Mouse (Mus musculus) CH12.LX (cell line): ENCODE measurements around the gene Tha1. TPM values are rescaled to one million over a fixed set of nuclear protein-coding genes. Genes with fewer than 3 reads are reported as not detected.

Experiments used
- DNase-seq: peaks from one replicate; pipeline ENCODE4 v3.0.0-alpha.2; 2013; ENCODE audit errors: extremely low read depth
- H3K27ac ChIP-seq: 2 replicates; pipeline ENCODE4 v1.5.1; 2012; ENCODE audit warnings: low read depth, mild to moderate bottlenecking, control low read depth, moderate library complexity; ENCODE audit not compliant: insufficient read depth
- H3K27me3 ChIP-seq: replicated peaks from 2 replicates; pipeline ENCODE3; 2012; ENCODE audit warnings: inconsistent platforms
- H3K36me3 ChIP-seq, 2 experiments: replicated peaks in 1 of 2; 2 replicates each; pipeline versions ENCODE3 to v1.6.1; 2012; ENCODE audit warnings: inconsistent platforms in 1 of 2, low read length in 1 of 2, mild to moderate bottlenecking in 1 of 2, mixed read lengths in 1 of 2, moderate library complexity in 1 of 2; ENCODE audit not compliant: control insufficient read depth in 1 of 2, insufficient read depth in 1 of 2
- H3K4me1 ChIP-seq, 2 experiments: 2 replicates each; pipeline ENCODE4 v1.6.1; 2012; ENCODE audit warnings: inconsistent platforms in 1 of 2, moderate library complexity in 1 of 2; ENCODE audit not compliant: insufficient read depth in 2 of 2, control insufficient read depth in 1 of 2
- H3K4me2 ChIP-seq: 2 replicates; pipeline ENCODE4 v1.6.1; 2012; ENCODE audit warnings: low read depth, mild to moderate bottlenecking, control low read depth; ENCODE audit not compliant: poor library complexity, insufficient read depth, severe bottlenecking
- H3K4me3 ChIP-seq, 3 experiments: fragments of 150-350 bp in 1 of 3; sonication (generic) in 1 of 3; replicated peaks in 1 of 3; 2 replicates each; pipeline versions ENCODE3 to v1.5.1; 2011 to 2012; ENCODE audit warnings: low read depth in 2 of 3, low read length in 2 of 3, mild to moderate bottlenecking in 2 of 3, moderate library complexity in 2 of 3, control low read depth in 1 of 3, improper control_type of control experiment in 1 of 3, inconsistent platforms in 1 of 3, mixed read lengths in 1 of 3; ENCODE audit not compliant: poor library complexity in 1 of 3
- H3K79me2 ChIP-seq: replicated peaks from 2 replicates; pipeline ENCODE4 v1.6.1; 2012; ENCODE audit warnings: mild to moderate bottlenecking, moderate library complexity; ENCODE audit not compliant: control insufficient read depth, poor library complexity, insufficient read depth, severe bottlenecking; ENCODE audit errors: extremely low read depth
- H3K9ac ChIP-seq: 2 replicates; pipeline ENCODE4 v1.6.1; 2012; ENCODE audit warnings: low read depth, mild to moderate bottlenecking, control low read depth, moderate library complexity; ENCODE audit not compliant: insufficient read depth
- H3K9me3 ChIP-seq: replicated peaks from 2 replicates; pipeline ENCODE3; 2012; ENCODE audit warnings: low read length, inconsistent platforms, mixed read lengths
- CHD2 ChIP-seq: IDR thresholded peaks from 2 replicates; pipeline ENCODE4 v1.6.1; 2011; ENCODE audit warnings: low read length, improper control_type of control experiment
- CTCF ChIP-seq, 2 experiments: IDR thresholded peaks in 1 of 2; conservative IDR thresholded peaks in 1 of 2; 2 replicates each; pipeline ENCODE4 v1.5.1; 2011 to 2012; ENCODE audit warnings: low read depth in 2 of 2, low read length in 2 of 2, improper control_type of control experiment in 1 of 2, inconsistent platforms in 1 of 2, mild to moderate bottlenecking in 1 of 2, moderate library complexity in 1 of 2
- EP300 ChIP-seq: IDR thresholded peaks from 2 replicates; pipeline ENCODE4 v1.6.1; 2011; ENCODE audit warnings: low read length, improper control_type of control experiment
- HCFC1 ChIP-seq: IDR thresholded peaks from 2 replicates; pipeline ENCODE4 v1.6.1; 2012; ENCODE audit warnings: low read depth, mild to moderate bottlenecking, inconsistent platforms, low read length, improper control_type of control experiment
- JUN ChIP-seq: IDR thresholded peaks from 2 replicates; pipeline ENCODE4 v1.6.1; 2011; ENCODE audit warnings: low read depth, mild to moderate bottlenecking, low read length, improper control_type of control experiment, moderate library complexity; ENCODE audit not compliant: insufficient read depth
- KAT2A ChIP-seq: IDR thresholded peaks from 2 replicates; pipeline ENCODE4 v1.6.1; 2012; ENCODE audit warnings: low read length, improper control_type of control experiment, inconsistent platforms; ENCODE audit not compliant: insufficient replicate concordance
- MAZ ChIP-seq: IDR thresholded peaks from 2 replicates; pipeline ENCODE4 v1.6.1; 2012; ENCODE audit warnings: low read depth, mild to moderate bottlenecking, inconsistent platforms, low read length, improper control_type of control experiment, moderate library complexity
- MEF2A ChIP-seq: IDR thresholded peaks from 2 replicates; pipeline ENCODE4 v1.6.1; 2014; ENCODE audit warnings: low read depth, mild to moderate bottlenecking, inconsistent platforms, low read length, improper control_type of control experiment, borderline replicate concordance
- MXI1 ChIP-seq: IDR thresholded peaks from 2 replicates; pipeline ENCODE4 v1.6.1; 2011; ENCODE audit warnings: mild to moderate bottlenecking, low read depth, low read length, improper control_type of control experiment
- MYC ChIP-seq: IDR thresholded peaks from 2 replicates; pipeline ENCODE4 v1.6.1; 2011; ENCODE audit warnings: low read depth, mild to moderate bottlenecking, improper control_type of control experiment, low read length
- NELFE ChIP-seq: IDR thresholded peaks from 2 replicates; pipeline ENCODE4 v1.6.1; 2011; ENCODE audit warnings: low read depth, low read length, improper control_type of control experiment
- POLR2A ChIP-seq: IDR thresholded peaks from 2 replicates; pipeline ENCODE4 v1.6.1; 2011; ENCODE audit warnings: low read depth, mild to moderate bottlenecking, improper control_type of control experiment, low read length
- POLR2AphosphoS2 ChIP-seq: IDR thresholded peaks from 2 replicates; pipeline ENCODE4 v1.6.1; 2011; ENCODE audit warnings: low read depth, low read length, improper control_type of control experiment
- RCOR1 ChIP-seq: conservative IDR thresholded peaks from 2 replicates; pipeline ENCODE4 v1.6.1; 2012; ENCODE audit warnings: low read depth, mild to moderate bottlenecking, inconsistent platforms, low read length, improper control_type of control experiment
- SIN3A ChIP-seq: IDR thresholded peaks from 2 replicates; pipeline ENCODE4 v1.6.1; 2012; ENCODE audit warnings: low read length, improper control_type of control experiment, inconsistent platforms
- UBTF ChIP-seq: IDR thresholded peaks from 2 replicates; pipeline ENCODE4 v1.6.1; 2012; ENCODE audit warnings: low read depth, mild to moderate bottlenecking, inconsistent platforms, low read length, improper control_type of control experiment, moderate library complexity
- USF2 ChIP-seq: conservative IDR thresholded peaks from 2 replicates; pipeline ENCODE4 v1.6.1; 2011; ENCODE audit warnings: low read depth, low read length, improper control_type of control experiment
- dilution Hi-C: fragments of 300-500 bp; cut with MboI; formaldehyde crosslinking; loops from 2 replicates; pipeline ENCODE4 v1.14.3; 2020; ENCODE audit warnings: low sequenced_read_pairs; ENCODE audit not compliant: extremely low pct_unique_long_range_greater_than_20kb, extremely low pct_ligation_motif_present
- in situ Hi-C: fragments of 300-500 bp; cut with MboI; formaldehyde crosslinking; loops from 3 replicates; pipeline ENCODE4 v1.14.3; 2019; ENCODE audit warnings: low sequenced_read_pairs, low pct_ligation_motif_present, low pct_unique_long_range_greater_than_20kb, mixed read lengths
- polyA plus RNA-seq: library from polyadenylated mRNA; unstranded; fragments of >175 nt; gene quantifications from 2 replicates; pipeline ENCODE4 v1.2.1, GENCODE M21; 2012; ENCODE audit warnings: low read depth; ENCODE audit not compliant: insufficient read length
- total RNA-seq, 2 experiments: library from RNA; depleted of rRNA; stranded (reverse); fragments of 300-350 nt in 1 of 2; fragments of >200 nt in 1 of 2; gene quantifications; 2 replicates each; pipeline ENCODE4 v1.2.3; 2012 to 2014

Gene Tha1
- total and polyA plus RNA-seq, 3 experiments = not detected

DNA sequence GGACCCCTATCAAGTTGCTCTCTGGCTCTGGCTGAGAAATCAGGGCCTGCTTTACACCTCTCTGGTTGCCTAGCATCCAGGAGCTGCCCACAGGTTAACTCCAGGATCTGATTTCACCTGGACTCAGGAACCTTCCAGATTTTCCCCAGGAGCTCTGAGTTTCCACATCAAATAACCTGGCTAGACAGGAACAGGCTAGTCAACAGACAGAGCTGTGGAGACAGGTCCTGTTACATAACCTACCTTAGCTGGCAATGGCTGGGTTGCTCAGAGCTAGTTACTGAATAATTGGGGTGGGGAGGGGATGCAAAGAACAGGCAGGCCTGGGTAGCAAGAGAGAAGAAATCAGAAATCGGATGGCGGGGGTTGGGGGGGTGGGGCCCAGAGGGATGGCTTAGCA lies 28.3 kb downstream of the Tha1 start:
- TF ChIP-seq USF2 (no peak), JUN (no peak), UBTF (no peak), CTCF (conservative IDR thresholded peaks at IDR 0.05 in 1 of 2, IDR thresholded peaks at IDR 0.05 in 1 of 2; ENCODE audit: low read depth in 2 of 2, low read length in 2 of 2) (no peak)
- in situ Hi-C loops = no loop called here
- Histone ChIP-seq H3K4me3 (no peak overlapping the region), H3K27me3 (no peaks in the 10 kb centered on the region), H3K9ac (no peak overlapping the region), H3K36me3 (no peaks in the 10 kb centered on the region), H3K79me2 (peaks cover 8% of the 10 kb centered on the region), H3K4me2 (no peak overlapping the region), H3K27ac (no peak overlapping the region), H3K9me3 (no peaks in the 10 kb centered on the region), H3K4me1 (peaks cover 13 to 30% of the 10 kb centered on the region in 2 experiments)
- no peak for DNase-seq
- dilution Hi-C loops = no loop called here

GRCm38 (mm10) chr11:117843434-117843833 lies 29.8 kb downstream of the Tha1 start:
- Histone ChIP-seq H3K36me3 (peaks cover 0 to 7% of the 10 kb centered on the region in 2 experiments), H3K4me2 (no peak overlapping the region), H3K9me3 (no peaks in the 10 kb centered on the region), H3K4me1 (peaks cover 13 to 30% of the 10 kb centered on the region in 2 experiments), H3K27me3 (no peaks in the 10 kb centered on the region), H3K4me3 (no peak overlapping the region), H3K79me2 (no peaks in the 10 kb centered on the region), H3K27ac (no peak overlapping the region), H3K9ac (no peak overlapping the region)
- dilution Hi-C loops (no loop called here), in situ Hi-C loops (no loop called here)
- no peak for DNase-seq
- TF ChIP-seq HCFC1 = no peak

GRCm38 (mm10) chr11:117840910-117841309 lies 32.4 kb downstream of the Tha1 start:
- H3K9ac ChIP-seq = no peak overlapping the region
- no peak overlapping the region for H3K4me3 ChIP-seq
- H3K79me2 ChIP-seq = no peaks in the 10 kb centered on the region
- TF ChIP-seq EP300 (no peak), POLR2A (no peak), MXI1 (no peak), SIN3A (no peak), MYC (no peak), NELFE (no peak), MEF2A (no peak), CHD2 (no peak), KAT2A (no peak), MAZ (no peak), POLR2AphosphoS2 (no peak), RCOR1 (no peak)
- no peak for DNase-seq
- H3K9me3 ChIP-seq = no peaks in the 10 kb centered on the region
- in situ Hi-C loops (no loop called here), dilution Hi-C loops (no loop called here)
- no peak overlapping the region for H3K4me2 ChIP-seq
- peaks cover 0 to 17% of the 10 kb centered on the region in 2 experiments for H3K36me3 ChIP-seq
- H3K4me1 ChIP-seq = peaks cover 7 to 13% of the 10 kb centered on the region in 2 experiments
- H3K27me3 ChIP-seq = no peaks in the 10 kb centered on the region
- no peak overlapping the region for H3K27ac ChIP-seq
